Mouse (Mus musculus) T-helper 2 cell (primary cell): ENCODE measurements around the gene Bcap29.
"Not testable (repeated sequence)": the region's sequence is repeated elsewhere in the genome, so short reads cannot be mapped to it uniquely, and the experiment has no call there.

Experiments
- in situ Hi-C: fragments of 300-600 bp; cut with MboI, MseI; formaldehyde crosslinking; loops from one replicate; pipeline ENCODE4 v1.15.1; 2025; ENCODE audit warnings: high pct_unique_total_duplicates

Bcap29 gene

DNA sequence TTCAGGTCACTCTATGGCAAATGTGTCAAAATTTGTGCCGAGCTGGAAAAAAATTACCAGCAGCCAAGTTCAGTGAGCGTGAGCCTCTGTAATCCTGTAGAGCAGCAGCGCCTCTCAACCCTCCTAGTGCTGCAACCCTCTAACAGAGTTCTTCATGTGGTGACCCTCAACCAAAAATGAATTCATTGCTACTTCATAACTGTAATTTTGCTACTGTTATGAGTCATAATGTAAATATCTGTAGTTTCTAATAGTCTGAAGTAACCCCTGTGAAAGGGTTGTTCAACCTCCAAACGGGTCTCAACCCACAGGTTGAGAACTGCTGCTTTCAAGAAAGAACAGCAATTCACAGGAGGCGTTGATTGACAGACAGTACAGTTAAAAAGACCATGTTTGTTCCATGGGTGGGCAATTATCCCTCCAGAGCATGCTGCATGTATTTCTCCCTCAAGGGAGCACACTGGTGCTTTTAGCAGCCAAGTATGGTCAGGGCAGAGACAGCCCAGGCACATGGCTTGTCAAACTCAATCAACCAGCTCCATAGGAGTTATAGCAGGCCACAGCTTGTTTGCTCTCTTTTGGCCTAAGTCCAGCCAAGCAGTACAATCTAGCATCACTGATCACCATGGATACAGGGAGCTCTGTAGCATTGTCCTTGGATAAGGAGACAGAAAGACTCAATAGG, 53.7 kb downstream of the Bcap29 start:
- in situ Hi-C loops = no loop called here

DNA sequence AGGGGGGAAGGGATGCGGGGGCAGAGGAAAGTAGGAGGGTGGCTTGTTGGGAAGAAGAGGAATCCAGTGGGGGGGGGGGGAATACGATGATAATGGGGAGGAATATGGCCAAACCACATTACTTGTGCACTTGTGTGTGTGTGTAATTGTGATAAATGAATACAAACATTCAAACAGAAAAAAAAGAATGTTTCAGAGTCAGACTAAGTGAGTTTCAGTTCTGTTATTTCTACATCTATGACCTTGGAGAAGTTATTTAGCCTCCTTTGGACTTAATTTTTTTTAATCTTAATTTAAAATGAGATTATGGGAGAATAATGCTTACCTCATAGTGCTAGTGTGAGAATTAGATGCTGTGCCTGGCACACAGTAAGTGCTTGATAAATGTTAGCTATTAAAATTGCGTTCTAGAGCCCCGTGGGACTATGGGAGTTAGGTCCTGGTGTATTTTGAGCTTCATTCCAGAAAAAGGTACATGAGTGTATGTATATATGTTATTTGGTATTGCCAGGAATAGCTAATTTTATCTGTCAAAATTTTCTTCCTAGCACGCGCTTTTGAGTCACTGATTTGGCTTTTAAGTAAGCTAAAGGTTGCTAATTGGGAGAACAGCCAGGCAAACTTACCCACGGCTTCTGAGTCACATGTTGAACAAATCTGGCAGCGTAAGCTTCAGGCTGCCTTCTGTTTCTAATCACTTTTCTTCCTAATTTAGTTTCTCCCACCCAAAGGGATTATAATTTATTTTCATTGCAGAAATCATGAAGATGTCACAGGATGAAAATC, 55.6 kb downstream of the Bcap29 start:
- in situ Hi-C loops = no loop called here

DNA sequence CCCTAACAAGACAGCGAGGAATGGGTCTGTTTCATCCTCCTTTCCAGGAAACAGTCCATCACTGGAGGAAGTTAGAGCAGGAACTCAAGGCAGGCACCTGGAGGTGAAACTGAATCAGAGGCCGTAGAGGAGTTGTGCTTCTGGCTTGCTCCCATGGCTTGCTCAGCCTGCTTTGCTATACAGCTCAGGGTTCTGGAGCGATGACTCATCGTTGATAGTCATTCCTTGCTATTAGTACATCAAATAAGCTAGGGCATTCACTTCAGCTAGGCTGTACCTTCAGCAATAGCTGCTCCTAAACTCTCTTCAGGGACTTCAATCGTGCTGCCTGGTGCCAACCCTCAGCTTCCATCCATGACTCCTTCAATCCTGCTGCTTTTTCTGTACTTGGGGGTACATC, 60.0 kb downstream of the Bcap29 start:
- in situ Hi-C loops = no loop called here

GRCm38 (mm10) chr12:31569784-31570183, 64.7 kb downstream of the Bcap29 start:
- in situ Hi-C loops = no loop called here

DNA sequence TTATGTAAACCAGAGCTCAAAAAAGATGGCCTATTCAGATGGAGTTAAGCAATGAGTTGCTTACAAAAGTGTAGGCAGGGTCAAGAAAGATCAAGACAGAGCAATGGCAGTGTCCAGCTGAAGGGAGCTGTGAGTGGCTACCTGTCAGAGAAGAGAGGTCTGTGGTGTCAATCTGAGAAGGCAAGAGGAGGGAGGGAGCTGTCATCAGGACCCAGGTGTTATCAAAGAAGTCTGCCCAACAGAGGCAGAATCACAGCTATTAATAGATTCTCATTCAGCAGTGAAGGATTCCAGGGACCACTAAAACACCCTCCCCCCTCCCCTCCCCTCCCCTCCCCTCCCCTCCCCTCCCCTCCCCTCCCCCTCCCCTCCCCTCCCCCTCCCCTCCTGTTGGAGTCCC, 65.8 kb downstream of the Bcap29 start:
- in situ Hi-C loops = no loop called here

DNA sequence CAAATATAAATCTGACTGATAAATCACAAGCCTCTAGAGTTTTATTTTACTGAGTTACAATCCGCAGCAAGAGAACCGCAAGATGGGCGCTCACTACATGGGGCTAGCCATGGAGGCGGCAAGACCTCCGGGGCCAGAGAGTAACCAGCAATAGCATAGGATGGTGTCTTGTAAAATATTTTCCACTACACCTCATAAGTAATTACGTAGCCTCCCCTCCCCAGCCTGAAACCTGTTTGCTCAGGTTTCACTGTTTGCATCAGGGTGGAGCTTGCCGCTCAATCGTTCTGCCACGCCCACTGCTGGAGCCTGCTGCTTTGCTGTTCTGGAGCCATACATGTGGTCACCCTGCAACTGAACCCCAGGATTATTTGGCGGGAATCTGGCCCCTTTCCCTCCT, 66.9 kb downstream of the Bcap29 start:
- in situ Hi-C loops = not testable (repeated sequence)

GRCm38 (mm10) chr12:31560712-31561111, 73.7 kb downstream of the Bcap29 start:
- in situ Hi-C loops = no loop called here

DNA sequence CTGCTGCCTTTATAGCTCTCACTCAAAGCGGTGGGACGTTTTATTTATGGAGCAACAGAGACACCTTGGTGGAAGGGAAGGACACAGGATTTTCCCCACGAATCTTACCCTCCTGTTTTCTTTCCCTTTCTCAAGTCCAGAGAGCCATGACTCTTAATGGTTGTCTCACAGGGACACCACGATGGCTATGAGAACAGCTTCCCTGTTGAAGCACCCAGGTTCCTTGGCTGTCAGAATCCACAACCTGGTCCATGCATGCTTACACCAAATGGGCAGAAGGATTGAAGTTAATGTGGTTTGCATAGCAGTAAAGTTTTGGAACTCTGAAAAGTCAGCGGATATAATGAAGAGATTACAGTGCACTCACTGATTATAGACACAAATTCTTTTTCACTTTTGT, 74.5 kb downstream of the Bcap29 start:
- in situ Hi-C loops = no loop called here

DNA sequence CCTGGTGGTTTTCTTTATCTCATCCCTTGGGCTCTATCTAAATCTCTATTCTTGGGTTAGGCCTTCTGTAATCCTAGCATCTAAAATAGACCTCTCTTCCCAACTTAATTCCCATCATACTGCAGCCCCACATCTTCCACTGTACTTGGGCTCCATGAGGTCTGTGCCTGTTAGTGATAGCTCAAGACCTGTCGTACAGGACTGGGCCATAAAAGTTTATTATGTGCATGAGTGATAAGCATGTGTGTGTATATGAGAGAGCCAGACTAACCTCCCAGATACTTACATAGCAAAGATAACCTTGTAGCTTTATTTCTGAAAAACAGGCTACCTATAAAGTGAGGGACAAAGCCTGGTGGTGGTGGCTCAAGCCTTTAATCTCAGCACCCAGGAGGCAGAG, 80.1 kb downstream of the Bcap29 start:
- in situ Hi-C loops = no loop called here

DNA sequence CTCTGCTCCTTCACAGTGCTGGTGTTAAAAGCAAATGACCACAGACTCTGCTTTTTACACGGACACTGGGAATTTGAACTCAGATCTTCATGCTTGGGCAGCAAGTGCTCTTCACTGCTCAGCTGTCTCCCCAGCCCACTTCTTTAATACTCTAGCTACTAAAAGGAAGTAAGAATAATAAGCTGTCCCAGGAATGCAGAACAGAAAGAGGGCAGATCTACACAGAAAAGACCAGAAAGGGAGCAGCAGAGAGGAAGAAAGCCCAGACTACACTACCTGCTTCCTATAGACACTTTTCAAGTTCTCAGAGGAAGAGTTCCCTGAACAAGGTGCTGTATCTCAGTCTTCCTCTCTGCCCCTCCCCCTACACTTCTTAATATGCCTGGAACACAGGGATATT, 83.2 kb downstream of the Bcap29 start:
- in situ Hi-C loops = no loop called here

- in situ Hi-C loops = no loop called here
These were observed 88.4 kb downstream of the Bcap29 start for GRCm38 (mm10) chr12:31546061-31546460.

- in situ Hi-C loops = no loop called here
These were observed 89.2 kb downstream of the Bcap29 start for GRCm38 (mm10) chr12:31545219-31545618.

GRCm38 (mm10) chr12:31541541-31541940, 92.9 kb downstream of the Bcap29 start:
- in situ Hi-C loops = no loop called here
